Mouse (Mus musculus): ENCODE data around the gene Ankrd26. TPM values are rescaled to one million over a fixed set of nuclear protein-coding genes. Genes with fewer than 3 reads are reported as not detected.
"Not testable (repeated sequence)": the region's sequence is repeated elsewhere in the genome, so short reads cannot be mapped to it uniquely, and the experiment has no call there.

The Ankrd26 gene
- polyA plus RNA-seq, 2 experiments: 5.7 to 6.8 TPM

DNA sequence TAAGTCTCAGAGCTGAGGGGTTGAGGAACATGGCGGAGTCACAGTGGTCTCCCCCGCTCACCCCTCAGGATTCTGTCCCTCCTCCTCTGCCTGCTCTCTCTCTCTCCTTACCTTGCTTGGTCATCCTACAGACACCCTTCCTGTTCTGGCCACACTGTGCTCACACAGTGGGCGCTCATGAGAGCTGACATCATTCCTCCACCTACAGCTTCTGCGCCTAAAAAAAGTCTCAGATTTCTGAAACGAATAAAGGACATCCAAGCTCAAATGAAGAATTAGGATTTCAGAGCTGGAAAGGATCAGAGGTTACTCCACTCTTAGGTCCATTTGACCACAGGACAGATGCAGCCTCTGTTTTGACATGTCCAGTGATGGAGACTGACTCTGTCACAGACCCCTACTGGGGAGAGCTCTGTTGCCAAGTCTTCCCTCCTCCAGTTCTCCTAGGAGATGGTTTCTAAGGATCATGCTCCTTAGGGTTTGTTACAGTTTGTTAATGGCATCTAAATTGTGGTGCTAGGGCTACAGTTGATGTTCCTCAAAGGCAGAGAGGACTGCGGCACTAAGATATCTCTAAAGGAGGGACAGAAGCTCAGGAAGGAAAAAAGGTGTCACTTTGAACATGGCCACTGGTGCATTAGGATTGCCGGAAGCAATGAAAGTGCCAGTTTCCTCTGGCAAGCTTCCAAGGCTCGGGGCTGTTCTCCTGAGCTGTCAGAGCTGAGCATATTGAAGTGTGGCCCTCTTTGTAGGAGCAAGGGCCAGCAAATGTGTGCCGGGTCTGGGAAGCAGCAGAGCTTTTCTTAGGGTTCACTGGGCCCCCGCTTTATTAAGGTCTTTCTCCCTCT is 33.0 kb upstream of the Ankrd26 start:
- H3K27ac ChIP-seq: no peak overlapping the region
- H3K4me2 ChIP-seq (ENCODE audit: low read depth): no peak overlapping the region
- no peak overlapping the region for H3K9ac ChIP-seq (replicated peaks)
- 61% methylated on average over 10 of the region's 10 CpGs for WGBS (ENCODE audit: insufficient replicate concordance)
- no peaks in the 10 kb centered on the region for H3K36me3 ChIP-seq (replicated peaks; ENCODE audit: control insufficient read depth, insufficient read depth, low read depth)
- TF ChIP-seq CTCF (IDR thresholded peaks at IDR 0.05; ENCODE audit: low read depth): no peak
- no peak for TF ChIP-seq EP300 (IDR thresholded peaks at IDR 0.05; ENCODE audit: low read depth)
- H3K4me1 ChIP-seq (replicated peaks; ENCODE audit: control insufficient read depth in 2 of 2, insufficient read depth in 2 of 2, low read length in 1 of 2): no peaks in the 10 kb centered on the region
- H3K27me3 ChIP-seq (ENCODE audit: control insufficient read depth, insufficient read depth, low read length): peaks cover 25% of the 10 kb centered on the region
- ATAC-seq (ENCODE audit: insufficient read depth) (no peak), DNase-seq (ENCODE audit: low read depth in 3 of 3, low spot score in 3 of 3) (no peak)
- no peak overlapping the region for H3K4me3 ChIP-seq (ENCODE audit: insufficient read depth in 1 of 2, low read depth in 2 of 2, low read length in 2 of 2)
- no peaks in the 10 kb centered on the region for H3K9me3 ChIP-seq (ENCODE audit: control insufficient read depth, low read length)

DNA sequence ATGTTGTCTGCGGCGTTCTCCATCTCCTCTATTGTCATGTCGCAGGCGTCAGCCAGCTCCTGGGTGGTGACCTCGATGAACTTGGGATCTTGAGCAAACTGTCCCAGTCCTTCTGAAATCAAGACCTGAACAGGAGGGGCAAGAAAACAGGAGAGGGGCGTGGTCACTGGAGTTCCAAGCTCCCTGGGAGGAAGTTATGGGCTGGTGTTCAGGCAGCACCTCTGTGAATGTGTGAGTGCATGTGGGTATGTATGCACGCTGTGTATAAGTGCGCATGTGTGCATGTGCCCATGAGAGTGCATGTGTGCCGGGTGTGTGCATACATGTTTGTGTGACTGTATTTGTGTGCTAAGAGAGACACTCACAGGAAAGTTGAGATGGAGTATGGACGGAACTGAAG is 32.0 kb upstream of the Ankrd26 start:
- Histone ChIP-seq H3K4me1 (replicated peaks; ENCODE audit: control insufficient read depth in 2 of 2, insufficient read depth in 2 of 2, low read length in 1 of 2) (no peaks in the 10 kb centered on the region), H3K27me3 (ENCODE audit: control insufficient read depth, insufficient read depth, low read length) (peaks cover 25% of the 10 kb centered on the region), H3K4me2 (ENCODE audit: low read depth) (peak overlapping the region; percentile 63), H3K27ac (no peak overlapping the region), H3K4me3 (ENCODE audit: insufficient read depth in 1 of 2, low read depth in 2 of 2, low read length in 2 of 2) (peak overlapping the region; percentile 37 to 42; a peak in 1 of 4 replicates), H3K9me3 (ENCODE audit: control insufficient read depth, low read length) (no peaks in the 10 kb centered on the region), H3K36me3 (replicated peaks; ENCODE audit: control insufficient read depth, insufficient read depth, low read depth) (no peaks in the 10 kb centered on the region), H3K9ac (replicated peaks) (no peak overlapping the region)
- 25% methylated on average over 10 of the region's 10 CpGs for WGBS (ENCODE audit: insufficient replicate concordance)
- DNase-seq (ENCODE audit: low read depth in 3 of 3, low spot score in 3 of 3) (no peak), ATAC-seq (ENCODE audit: insufficient read depth) (no peak)
- TF ChIP-seq CTCF (IDR thresholded peaks at IDR 0.05; ENCODE audit: low read depth): no peak
- TF ChIP-seq EP300 (IDR thresholded peaks at IDR 0.05; ENCODE audit: low read depth): no peak

DNA sequence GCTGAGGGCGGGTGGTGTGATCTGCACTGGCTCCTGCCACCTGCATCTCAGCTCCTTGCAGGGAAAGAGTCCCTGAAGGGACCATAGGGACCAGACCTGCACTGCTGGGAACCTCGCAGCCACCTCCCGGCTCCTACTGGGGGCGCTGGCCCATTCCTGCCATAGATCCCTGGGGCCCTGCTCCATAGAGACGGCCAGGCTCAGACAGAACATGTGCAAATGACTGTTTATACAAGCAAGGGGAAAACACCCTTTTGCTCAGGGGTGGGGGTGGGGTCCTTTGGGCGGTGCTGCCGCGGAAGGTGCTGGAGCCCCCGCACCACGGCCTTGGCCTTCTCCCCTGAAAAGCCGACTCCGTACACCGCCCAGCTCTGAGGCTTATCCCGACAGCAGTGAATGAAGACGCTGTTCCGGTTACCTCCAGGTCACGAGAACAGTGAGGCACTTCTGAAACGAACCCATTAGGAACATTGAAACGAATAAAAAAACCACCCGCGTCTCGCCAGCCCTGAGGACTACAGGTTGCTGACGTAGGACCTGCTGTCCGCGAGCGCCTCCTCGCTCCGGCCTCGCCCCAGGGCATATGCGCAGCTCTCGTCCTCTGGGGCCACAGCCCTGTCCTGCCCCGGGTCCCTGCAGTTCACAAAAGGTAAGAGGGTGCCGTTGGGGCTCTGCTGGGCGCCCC is 31.5 kb upstream of the Ankrd26 start:
- Histone ChIP-seq H3K9ac (replicated peaks) (no peak overlapping the region), H3K4me1 (replicated peaks; ENCODE audit: control insufficient read depth in 2 of 2, insufficient read depth in 2 of 2, low read length in 1 of 2) (no peaks in the 10 kb centered on the region), H3K4me2 (ENCODE audit: low read depth) (peak overlapping the region; percentile 63), H3K27me3 (ENCODE audit: control insufficient read depth, insufficient read depth, low read length) (peaks cover 25% of the 10 kb centered on the region), H3K36me3 (replicated peaks; ENCODE audit: control insufficient read depth, insufficient read depth, low read depth) (no peaks in the 10 kb centered on the region), H3K9me3 (ENCODE audit: control insufficient read depth, low read length) (no peaks in the 10 kb centered on the region), H3K4me3 (ENCODE audit: insufficient read depth in 1 of 2, low read depth in 2 of 2, low read length in 2 of 2) (peak overlapping the region; percentile 37 to 42; a peak in 3 of 4 replicates), H3K27ac (no peak overlapping the region)
- under 1% methylated on average over 34 of the region's 34 CpGs for WGBS (ENCODE audit: insufficient replicate concordance)
- no peak for TF ChIP-seq EP300 (IDR thresholded peaks at IDR 0.05; ENCODE audit: low read depth)
- TF ChIP-seq CTCF (IDR thresholded peaks at IDR 0.05; ENCODE audit: low read depth): peak; percentile 42; the same call in 1 of the 2 replicates
- ATAC-seq (ENCODE audit: insufficient read depth) (peak; percentile 50; the same call in 1 of the 2 replicates), DNase-seq (ENCODE audit: low read depth in 3 of 3, low spot score in 3 of 3) (no peak)

DNA sequence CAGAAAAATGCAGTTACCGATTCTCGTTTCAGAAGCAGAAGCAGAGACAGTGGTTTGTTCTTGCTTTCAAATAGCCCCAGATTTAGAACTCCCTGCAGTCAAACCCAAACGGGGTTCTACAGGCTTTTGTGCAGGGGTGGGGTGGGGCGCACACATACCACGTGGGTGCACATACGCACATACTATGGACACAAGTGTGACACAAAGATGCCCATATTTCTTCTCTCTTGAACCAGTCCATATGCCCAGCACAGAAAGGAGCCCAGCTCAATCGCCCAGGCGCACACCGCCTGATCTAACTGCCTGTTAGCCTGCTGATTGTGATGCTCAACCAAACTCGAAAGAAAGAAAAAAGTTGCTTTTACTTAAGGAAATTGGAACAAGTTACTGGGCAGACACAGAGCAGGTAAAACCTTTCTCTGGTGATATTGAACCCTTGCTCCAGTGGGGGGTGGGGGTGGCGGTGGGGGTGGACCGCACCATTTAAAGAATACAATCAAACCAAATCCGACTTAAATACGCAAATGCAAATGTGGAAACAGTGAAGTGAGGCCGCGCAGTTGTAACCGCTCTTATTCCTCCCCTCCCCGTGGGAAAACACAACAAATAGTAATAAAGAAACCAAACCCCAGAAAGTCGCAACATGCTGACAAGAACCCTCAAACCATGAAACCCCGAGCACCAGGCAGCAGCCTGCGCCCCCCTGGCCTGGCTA is 30.8 kb upstream of the Ankrd26 start:
- peaks cover 25% of the 10 kb centered on the region for H3K27me3 ChIP-seq (ENCODE audit: control insufficient read depth, insufficient read depth, low read length)
- TF ChIP-seq CTCF (IDR thresholded peaks at IDR 0.05; ENCODE audit: low read depth) (no peak), EP300 (IDR thresholded peaks at IDR 0.05; ENCODE audit: low read depth) (no peak)
- peak overlapping the region in 1 of 2 experiments; percentile 37; a peak in 2 of 4 replicates for H3K4me3 ChIP-seq (ENCODE audit: insufficient read depth in 1 of 2, low read depth in 2 of 2, low read length in 2 of 2)
- no peak overlapping the region for H3K27ac ChIP-seq
- no peaks in the 10 kb centered on the region for H3K36me3 ChIP-seq (replicated peaks; ENCODE audit: control insufficient read depth, insufficient read depth, low read depth)
- H3K4me1 ChIP-seq (replicated peaks; ENCODE audit: control insufficient read depth in 2 of 2, insufficient read depth in 2 of 2, low read length in 1 of 2): no peaks in the 10 kb centered on the region
- H3K4me2 ChIP-seq (ENCODE audit: low read depth): peak overlapping the region; percentile 63
- 20% methylated on average over 21 of the region's 21 CpGs for WGBS (ENCODE audit: insufficient replicate concordance)
- no peaks in the 10 kb centered on the region for H3K9me3 ChIP-seq (ENCODE audit: control insufficient read depth, low read length)
- no peak overlapping the region for H3K9ac ChIP-seq (replicated peaks)
- ATAC-seq (ENCODE audit: insufficient read depth) (no peak), DNase-seq (ENCODE audit: low read depth in 3 of 3, low spot score in 3 of 3) (no peak)

DNA sequence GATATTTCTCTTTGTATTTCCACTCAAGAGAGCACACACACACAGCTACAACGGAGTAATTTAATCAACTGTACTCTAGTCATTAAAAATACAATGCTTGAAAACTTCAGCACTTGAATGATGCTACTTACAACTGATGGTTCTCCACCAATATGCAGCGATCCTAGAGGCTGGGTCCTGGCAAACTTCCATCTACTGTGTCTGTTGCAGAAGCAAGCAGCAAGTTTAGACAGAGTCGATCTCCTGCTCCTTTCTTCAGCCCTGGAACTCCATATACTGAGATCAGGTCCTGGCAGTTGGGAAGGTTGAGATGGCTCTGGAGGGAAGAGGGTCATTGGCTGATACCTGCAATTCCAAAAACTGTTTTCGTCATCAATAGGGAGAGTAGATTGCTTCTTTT is 16.7 kb upstream of the Ankrd26 start:
- H3K36me3 ChIP-seq (replicated peaks; ENCODE audit: control insufficient read depth, insufficient read depth, low read depth); H3K27me3 ChIP-seq (ENCODE audit: control insufficient read depth, insufficient read depth, low read length); H3K4me1 ChIP-seq (replicated peaks; ENCODE audit: control insufficient read depth in 2 of 2, insufficient read depth in 2 of 2, low read length in 1 of 2); DNase-seq (ENCODE audit: low read depth in 3 of 3, low spot score in 3 of 3); H3K27ac ChIP-seq; H3K9ac ChIP-seq (replicated peaks); H3K9me3 ChIP-seq (ENCODE audit: control insufficient read depth, low read length); H3K4me3 ChIP-seq (ENCODE audit: insufficient read depth in 1 of 2, low read depth in 2 of 2, low read length in 2 of 2); H3K4me2 ChIP-seq (ENCODE audit: low read depth); ATAC-seq (ENCODE audit: insufficient read depth): not testable (repeated sequence)
- WGBS (ENCODE audit: insufficient replicate concordance): 58% methylated on average over 4 of the region's 4 CpGs

Data from liver, embryonic 14.5 days (tissue).